Mouse (Mus musculus) heart, embryonic 11.5 days (tissue): ENCODE data around the gene Irf2. TPM values are rescaled to one million over a fixed set of nuclear protein-coding genes. Genes with fewer than 3 reads are reported as not detected.

Experiments used
- ATAC-seq: fragments of 200-750 bp; cut with Nextera tagmentation; replicated peaks from 2 replicates; pipeline ENCODE4 v1.8.0; 2017; ENCODE audit warnings: moderate library complexity; ENCODE audit not compliant: insufficient number of reproducible peaks, low FRiP score, low TSS enrichment
- H3K27ac ChIP-seq: fragments of 300-500 bp; sonication (generic); 2 replicates; pipeline ENCODE4 v1.5.1; 2014; ENCODE audit warnings: mild to moderate bottlenecking, low read depth, low read length
- H3K27me3 ChIP-seq: fragments of 300-500 bp; sonication (generic); 2 replicates; pipeline ENCODE4 v1.6.1; 2014; ENCODE audit warnings: mild to moderate bottlenecking, low read length, mixed read lengths; ENCODE audit not compliant: control insufficient read depth, insufficient read depth
- H3K36me3 ChIP-seq: fragments of 300-500 bp; sonication (generic); 2 replicates; pipeline ENCODE4 v1.6.1; 2014; ENCODE audit warnings: mild to moderate bottlenecking, low read length, moderate library complexity, mixed read lengths; ENCODE audit not compliant: control insufficient read depth, insufficient read depth
- H3K4me1 ChIP-seq: fragments of 300-500 bp; sonication (generic); 2 replicates; pipeline ENCODE4 v1.6.1; 2014; ENCODE audit warnings: low read length; ENCODE audit not compliant: control insufficient read depth, insufficient read depth
- H3K4me2 ChIP-seq: fragments of 300-500 bp; sonication (generic); 2 replicates; pipeline ENCODE4 v1.6.1; 2014; ENCODE audit warnings: mild to moderate bottlenecking, moderate library complexity
- H3K4me3 ChIP-seq: fragments of 300-500 bp; sonication (generic); 2 replicates; pipeline ENCODE4 v1.5.1; 2014; ENCODE audit warnings: low read depth, low read length
- H3K9ac ChIP-seq: fragments of 300-500 bp; sonication (generic); 2 replicates; pipeline ENCODE4 v1.6.1; 2014; ENCODE audit warnings: mild to moderate bottlenecking, low read depth, low read length, moderate library complexity
- H3K9me3 ChIP-seq: fragments of 300-500 bp; sonication (generic); replicated peaks from 2 replicates; pipeline ENCODE4 v1.6.1; 2016; ENCODE audit warnings: low read length; ENCODE audit not compliant: control insufficient read depth
- WGBS: fragments of 180-500 bp; shearing (Covaris S2); extraction: QIAGEN DNeasy Blood & Tissue Kit; methylation state at CpG from one replicate; pipeline ENCODE4 v1.1.7; 2014; ENCODE audit not compliant: insufficient replicate concordance; 5-methylcytosine and 5-hydroxymethylcytosine counted together
- polyA plus RNA-seq: library from polyadenylated mRNA; unstranded; fragments of >200 nt; fragmentation: Nextera tagmentation; extraction: Ambion mirVana; gene quantifications from 2 replicates; pipeline ENCODE4 v1.2.1, GENCODE M21; 2014

Gene Irf2
- polyA plus RNA-seq, 1 experiment from 2014 or later, result 16.5 TPM

DNA sequence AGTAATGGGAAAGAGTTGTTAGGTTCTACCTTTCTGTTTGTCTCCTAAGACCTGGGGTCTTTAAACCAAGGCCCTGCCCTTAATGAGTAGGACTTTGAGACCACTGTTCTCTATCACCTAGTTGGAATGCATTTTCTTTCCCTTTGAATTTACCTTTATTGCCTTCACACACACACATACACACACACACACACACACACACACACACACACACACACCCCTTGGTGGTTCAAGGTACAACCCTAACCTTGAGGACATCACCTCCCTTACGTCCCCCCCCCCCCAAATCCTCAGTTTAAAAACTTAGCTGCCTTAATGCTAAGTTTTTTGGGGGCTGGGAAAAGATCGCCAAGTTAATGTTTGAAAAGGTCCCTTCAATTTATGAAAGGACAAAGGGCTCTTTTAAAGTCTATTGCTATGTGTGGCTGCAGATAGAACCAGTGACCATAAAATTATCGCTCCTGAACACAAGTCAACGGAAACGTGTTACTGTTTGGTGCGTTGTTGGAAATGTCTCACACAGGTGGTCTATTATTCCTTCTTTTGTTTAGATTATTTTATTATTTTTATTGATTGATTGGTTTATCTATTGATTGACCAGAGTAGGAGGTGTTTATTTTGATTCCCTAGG, 108.6 kb downstream of the Irf2 start:
- H3K4me1 ChIP-seq, result peaks cover 11% of the 10 kb centered on the region; the same call in 1 of the 2 replicates
- peaks cover 7% of the 10 kb centered on the region for H3K36me3 ChIP-seq
- H3K27me3 ChIP-seq, result no peaks in the 10 kb centered on the region
- WGBS, result 85% methylated on average over 6 of the region's 6 CpGs
- no peak overlapping the region for H3K27ac ChIP-seq
- no peak overlapping the region for H3K4me2 ChIP-seq
- H3K9ac ChIP-seq, result no peak overlapping the region
- H3K9me3 ChIP-seq, result no peaks in the 10 kb centered on the region
- H3K4me3 ChIP-seq, result no peak overlapping the region
- no peak for ATAC-seq

DNA sequence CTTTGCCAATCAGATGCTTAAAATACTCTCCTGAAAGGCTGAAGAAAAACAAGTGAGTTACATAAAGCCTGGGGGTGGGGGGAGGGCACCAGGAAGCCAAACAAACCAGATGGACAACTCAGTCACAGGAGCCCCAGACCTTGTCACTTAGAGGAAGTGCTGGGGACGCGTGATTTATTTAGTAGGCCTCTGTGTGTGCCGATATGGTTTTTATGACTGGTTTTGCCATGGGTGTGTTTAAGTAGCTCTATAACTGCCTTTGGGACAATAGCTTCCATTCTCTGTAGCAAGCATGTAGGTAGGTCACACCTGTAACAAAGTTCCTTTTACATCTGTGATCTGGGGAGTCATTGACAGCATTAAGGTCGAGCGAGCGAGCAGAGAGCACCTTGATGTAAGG, 109.4 kb downstream of the Irf2 start:
- Histone ChIP-seq H3K9me3 (no peaks in the 10 kb centered on the region), H3K4me1 (peaks cover 11% of the 10 kb centered on the region; the same call in 1 of the 2 replicates), H3K4me2 (no peak overlapping the region), H3K36me3 (peaks cover 7% of the 10 kb centered on the region), H3K27ac (no peak overlapping the region), H3K4me3 (no peak overlapping the region), H3K27me3 (no peaks in the 10 kb centered on the region), H3K9ac (no peak overlapping the region)
- ATAC-seq, result no peak
- WGBS, result 60% methylated on average over 6 of the region's 6 CpGs

DNA sequence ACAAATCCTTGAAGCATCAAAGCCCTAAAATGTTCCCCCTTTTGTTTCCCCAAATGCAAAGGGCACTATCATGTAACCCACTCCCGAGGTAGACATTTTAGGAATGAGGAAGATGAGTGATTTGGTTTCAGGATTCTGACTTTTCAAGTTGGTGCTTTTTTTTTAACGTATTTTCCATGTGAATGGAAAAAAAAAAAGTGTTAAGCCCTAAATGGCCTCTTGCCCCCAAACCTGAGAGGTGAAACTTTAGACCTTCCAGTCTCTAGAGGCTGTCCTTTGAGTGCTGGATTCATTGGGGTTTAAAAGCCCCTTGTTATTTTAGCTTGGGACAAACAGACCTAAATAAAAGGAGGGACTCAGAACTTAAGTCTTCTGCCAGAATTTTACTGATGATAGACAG, 109.9 kb downstream of the Irf2 start:
- H3K27me3 ChIP-seq, result no peaks in the 10 kb centered on the region
- no peak for ATAC-seq
- WGBS, result 46% methylated on average over 2 of the region's 2 CpGs
- H3K9me3 ChIP-seq, result no peaks in the 10 kb centered on the region
- H3K27ac ChIP-seq, result no peak overlapping the region
- no peak overlapping the region for H3K4me3 ChIP-seq
- peaks cover 8% of the 10 kb centered on the region; the same call in 1 of the 2 replicates for H3K4me1 ChIP-seq
- no peak overlapping the region for H3K4me2 ChIP-seq
- peaks cover 7% of the 10 kb centered on the region for H3K36me3 ChIP-seq
- no peak overlapping the region for H3K9ac ChIP-seq

DNA sequence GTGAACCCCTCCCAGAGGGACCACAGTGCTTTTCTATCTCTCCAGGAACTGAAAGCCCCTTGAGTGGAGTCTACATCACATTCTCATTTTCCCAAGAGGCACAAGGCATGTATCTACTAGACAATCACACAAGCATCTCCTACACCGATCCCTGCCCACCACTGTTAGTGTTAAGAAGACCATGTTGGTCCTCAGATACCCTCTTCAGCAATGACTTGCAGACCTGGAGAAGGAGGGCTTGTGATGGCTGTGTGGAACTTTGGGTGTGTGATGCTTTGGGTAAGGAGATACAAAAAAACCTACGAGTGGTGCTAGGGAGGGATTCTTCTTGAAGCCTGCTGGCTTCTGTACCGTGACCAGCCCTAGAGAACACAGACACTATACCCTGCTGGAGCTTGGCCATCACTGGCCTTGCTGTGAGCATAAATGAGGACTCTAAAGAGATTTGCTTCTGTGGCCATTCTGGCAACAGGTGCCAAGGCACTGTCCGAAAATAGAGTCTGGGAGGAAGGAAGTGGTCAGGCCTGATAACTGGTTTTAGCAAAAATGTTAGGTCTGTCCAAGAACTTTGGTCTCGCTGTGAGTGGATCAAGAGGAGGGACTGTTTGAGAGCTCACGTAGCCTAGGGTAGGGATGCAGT, 110.8 kb downstream of the Irf2 start:
- H3K9ac ChIP-seq, result no peak overlapping the region
- H3K27ac ChIP-seq, result no peak overlapping the region
- H3K27me3 ChIP-seq, result no peaks in the 10 kb centered on the region
- WGBS, result 65% methylated on average over 6 of the region's 6 CpGs
- ATAC-seq, result no peak
- H3K9me3 ChIP-seq, result no peaks in the 10 kb centered on the region
- H3K4me3 ChIP-seq, result no peak overlapping the region
- peaks cover 8% of the 10 kb centered on the region; the same call in 1 of the 2 replicates for H3K4me1 ChIP-seq
- H3K36me3 ChIP-seq, result peaks cover 7% of the 10 kb centered on the region
- H3K4me2 ChIP-seq, result no peak overlapping the region

DNA sequence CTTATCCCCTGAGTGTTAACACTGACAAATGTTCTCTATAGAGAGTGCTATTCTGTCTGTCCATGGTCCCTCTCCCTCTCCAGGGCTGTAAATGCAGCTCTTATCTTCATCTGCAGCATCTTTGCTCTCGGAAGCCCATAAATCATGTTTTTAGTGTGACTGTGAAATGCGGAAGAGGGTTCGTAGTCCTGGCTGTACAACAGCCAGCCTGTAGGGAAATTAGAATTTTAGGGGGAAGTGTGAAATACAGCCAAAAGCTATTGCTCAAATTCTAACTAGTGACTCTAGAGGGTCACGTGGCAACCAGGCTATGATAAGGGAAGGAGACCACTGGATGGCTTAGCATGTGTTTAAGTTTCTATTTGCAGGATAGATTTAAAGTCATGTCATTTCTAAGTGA, 112.0 kb downstream of the Irf2 start:
- 0 out of 2 replicates have a peak, but pooled peaks cover 2% of the 10 kb centered on the region for H3K36me3 ChIP-seq
- H3K9me3 ChIP-seq, result no peaks in the 10 kb centered on the region
- H3K27me3 ChIP-seq, result no peaks in the 10 kb centered on the region
- H3K27ac ChIP-seq, result no peak overlapping the region
- no peak overlapping the region for H3K4me2 ChIP-seq
- WGBS, result 73% methylated on average over 4 of the region's 4 CpGs
- no peak overlapping the region for H3K4me3 ChIP-seq
- no peak for ATAC-seq
- no peak overlapping the region for H3K9ac ChIP-seq
- peaks cover 8% of the 10 kb centered on the region; the same call in 1 of the 2 replicates for H3K4me1 ChIP-seq

DNA sequence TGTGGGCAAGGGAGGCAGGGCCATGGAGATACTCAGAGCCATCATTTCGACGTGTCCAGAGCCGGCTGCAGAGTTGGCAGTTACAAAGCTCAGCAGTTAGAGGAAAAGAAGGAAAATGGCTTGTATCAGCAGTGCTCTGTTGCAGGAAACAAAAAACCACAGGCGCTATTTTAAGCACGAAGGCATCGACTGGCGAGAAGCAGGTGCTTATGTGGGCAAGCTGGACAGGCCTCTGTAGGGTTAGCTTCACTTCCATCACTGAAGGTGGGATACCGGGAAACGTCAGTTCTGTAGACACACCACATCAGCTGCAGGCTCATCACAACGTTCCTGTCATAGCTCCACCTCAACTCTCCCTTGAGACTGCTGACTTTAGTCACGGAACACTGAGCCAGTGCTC, 112.8 kb downstream of the Irf2 start:
- Histone ChIP-seq H3K9me3 (no peaks in the 10 kb centered on the region), H3K36me3 (0 out of 2 replicates have a peak, but pooled peaks cover 2% of the 10 kb centered on the region), H3K27me3 (no peaks in the 10 kb centered on the region), H3K4me2 (no peak overlapping the region), H3K4me1 (peaks cover 8% of the 10 kb centered on the region; the same call in 1 of the 2 replicates), H3K27ac (no peak overlapping the region), H3K9ac (no peak overlapping the region), H3K4me3 (no peak overlapping the region)
- ATAC-seq, result no peak
- 53% methylated on average over 11 of the region's 11 CpGs for WGBS

DNA sequence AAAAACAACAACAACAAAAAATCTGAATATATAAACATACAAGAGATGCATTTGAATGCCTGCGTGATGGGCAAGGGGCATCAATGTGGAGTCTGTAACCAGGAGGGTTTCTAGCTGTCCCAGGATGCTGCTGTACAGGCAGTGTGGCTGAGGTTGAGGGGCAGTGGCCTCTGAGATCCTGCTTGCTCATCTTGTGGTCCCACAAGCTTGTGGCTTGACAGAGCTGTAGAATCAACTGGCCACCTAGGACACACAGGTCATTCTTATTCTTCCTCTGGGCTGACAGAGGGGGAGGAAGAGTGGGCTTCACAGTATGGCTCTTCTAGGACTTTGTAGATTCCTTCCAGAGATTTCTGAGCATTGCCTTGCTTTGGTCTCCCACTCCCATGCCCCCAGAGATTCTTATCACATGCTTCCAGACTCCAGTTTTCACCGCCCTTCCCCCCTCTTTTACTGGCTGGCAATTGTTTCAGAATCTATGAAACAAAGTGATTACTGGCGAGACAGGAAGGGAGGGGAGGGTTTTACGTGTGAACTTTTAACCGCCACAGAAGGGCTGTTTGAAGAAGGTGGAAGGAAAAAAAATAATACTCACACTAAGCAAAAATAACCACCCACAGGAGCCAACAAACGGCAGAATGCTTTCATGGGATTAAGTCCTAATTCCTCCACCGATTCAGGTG, 119.8 kb downstream of the Irf2 start:
- Histone ChIP-seq H3K9me3 (no peaks in the 10 kb centered on the region), H3K27me3 (no peaks in the 10 kb centered on the region), H3K27ac (no peak overlapping the region), H3K4me1 (no peaks in the 10 kb centered on the region), H3K4me3 (no peak overlapping the region), H3K9ac (no peak overlapping the region), H3K4me2 (no peak overlapping the region), H3K36me3 (no peaks in the 10 kb centered on the region)
- WGBS, result 44% methylated on average over 7 of the region's 7 CpGs
- no peak for ATAC-seq

DNA sequence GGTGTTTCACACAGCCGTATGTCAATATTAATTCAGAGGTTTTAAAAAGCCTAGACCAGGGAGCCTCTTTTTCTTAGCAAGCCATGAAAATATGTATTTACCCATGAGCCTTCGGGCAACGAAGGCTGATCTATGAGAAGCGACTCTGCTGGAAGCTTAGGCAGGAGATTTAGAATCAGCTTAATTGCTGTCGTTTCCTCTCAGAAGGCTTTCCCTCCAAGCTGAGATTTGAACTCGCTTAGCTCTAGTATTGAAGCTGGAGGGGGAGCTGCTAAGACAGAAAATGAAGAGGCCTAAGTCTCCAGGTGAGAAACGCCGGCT, 120.3 kb downstream of the Irf2 start:
- Histone ChIP-seq H3K27ac (no peak overlapping the region), H3K27me3 (no peaks in the 10 kb centered on the region), H3K9me3 (no peaks in the 10 kb centered on the region), H3K4me3 (no peak overlapping the region), H3K9ac (no peak overlapping the region), H3K4me1 (no peaks in the 10 kb centered on the region), H3K4me2 (no peak overlapping the region), H3K36me3 (no peaks in the 10 kb centered on the region)
- WGBS, result 67% methylated on average over 8 of the region's 8 CpGs
- no peak for ATAC-seq
